In the genomic region with DNA sequence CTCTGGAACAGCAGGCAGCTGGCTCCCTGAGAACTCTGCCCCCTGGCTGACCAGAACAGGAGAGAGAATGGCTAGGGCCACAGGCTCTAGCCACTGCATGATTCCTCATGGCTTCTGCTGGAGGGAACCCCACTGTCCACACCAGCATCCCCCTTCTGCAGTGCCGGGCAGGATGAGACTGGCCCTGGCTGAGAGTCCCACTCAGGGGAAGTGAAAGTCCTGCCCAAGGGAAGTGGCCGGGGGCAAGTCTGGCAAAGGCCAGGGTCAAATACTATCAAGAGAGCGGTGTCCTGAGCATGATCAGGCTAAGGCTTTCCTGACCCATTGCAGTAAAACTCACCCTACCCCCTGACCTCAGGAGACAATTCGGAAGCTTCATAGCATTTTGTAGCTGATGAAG, we compare ENCODE assay signal across 21 mouse cellular contexts. TPM values are rescaled to one million over a fixed set of nuclear protein-coding genes. Genes with fewer than 3 reads are reported as not detected.
DNase-seq lines count a peak whose midpoint lies in the region; ATAC-seq and TF ChIP-seq lines count a peak whose summit lies in the region.
"Had no signal": no experiment of that assay in that cellular context is flagged by ENCODE, and none has a peak within 500 bp of the region (broad histone marks: within the 10 kb centered on the region; RNA-seq: fewer than 3 reads in every experiment).

No protein-coding gene starts in this region.

- no peak for ATAC-seq in intestine, postnatal 0 days
- no peak for ATAC-seq in intestine, embryonic 16.5 days
- no peak for ATAC-seq in erythroid progenitor cell, adult 5-6 weeks (replicated peaks; ENCODE audit: low FRiP score, poor library complexity, severe bottlenecking)
- ATAC-seq: activated CD4-positive, CD25-positive, alpha-beta regulatory T cell, adult 4 months; forebrain, embryonic 13.5 days had no signal

- peaks cover 22% of the 10 kb centered on the region for H3K4me1 ChIP-seq in intestine, postnatal 0 days (replicated peaks; ENCODE audit: control insufficient read depth, insufficient read depth, low read length)
- peaks cover 44% of the 10 kb centered on the region for H3K4me1 ChIP-seq in intestine, embryonic 16.5 days (ENCODE audit: control insufficient read depth, insufficient read depth, low read length)
- H3K4me1 ChIP-seq in limb, embryonic 10.5 days = peaks cover 63% of the 10 kb centered on the region

- H3K4me2 ChIP-seq in intestine, postnatal 0 days (replicated peaks; ENCODE audit: low read depth) = no peak overlapping the region
- no peak overlapping the region for H3K4me2 ChIP-seq in intestine, embryonic 16.5 days (ENCODE audit: low read depth, low read length)
- H3K4me2 ChIP-seq: forebrain, embryonic 13.5 days; neural tube, embryonic 13.5 days had no signal

- H3K36me3 ChIP-seq in intestine, postnatal 0 days (ENCODE audit: control insufficient read depth, insufficient read depth) = no peaks in the 10 kb centered on the region
- no peaks in the 10 kb centered on the region for H3K36me3 ChIP-seq in intestine, embryonic 16.5 days (ENCODE audit: control insufficient read depth, insufficient read depth, low read length)
- no peaks in the 10 kb centered on the region; the same call in 1 of the 2 replicates for H3K36me3 ChIP-seq in limb, embryonic 10.5 days
- H3K36me3 ChIP-seq: neural tube, embryonic 13.5 days had no signal

- no peak overlapping the region for H3K4me3 ChIP-seq in intestine, postnatal 0 days (ENCODE audit: low read depth, low read length)
- no peak overlapping the region for H3K4me3 ChIP-seq in intestine, embryonic 16.5 days (ENCODE audit: low read length)
- H3K4me3 ChIP-seq in limb, embryonic 10.5 days = no peak overlapping the region
- H3K4me3 ChIP-seq: embryonic facial prominence, embryonic 10.5 days; forebrain, embryonic 13.5 days; neural tube, embryonic 13.5 days had no signal

- no peaks in the 10 kb centered on the region for H3K9me3 ChIP-seq in intestine, postnatal 0 days (ENCODE audit: control insufficient read depth)
- H3K9me3 ChIP-seq in intestine, embryonic 16.5 days (ENCODE audit: control insufficient read depth, low read length) = no peaks in the 10 kb centered on the region
- no peaks in the 10 kb centered on the region for H3K9me3 ChIP-seq in limb, embryonic 10.5 days (replicated peaks)
- H3K9me3 ChIP-seq: embryonic facial prominence, embryonic 10.5 days; forebrain, embryonic 13.5 days; neural tube, embryonic 13.5 days had no signal

- 0 out of 2 replicates have a peak, but pooled peaks have one; percentile 10 for TF ChIP-seq CTCF in intestine, postnatal 0 days (IDR thresholded peaks at IDR 0.05; ENCODE audit: low read depth)

- H3K27ac ChIP-seq in intestine, postnatal 0 days (ENCODE audit: low read depth, low read length) = no peak overlapping the region
- no peak overlapping the region for H3K27ac ChIP-seq in intestine, embryonic 16.5 days (ENCODE audit: low read length)
- peak overlapping the region; percentile 31; the same call in 1 of the 2 replicates for H3K27ac ChIP-seq in limb, embryonic 10.5 days
- H3K27ac ChIP-seq: embryonic facial prominence, embryonic 10.5 days; forebrain, embryonic 13.5 days; neural tube, embryonic 13.5 days had no signal

- H3K27me3 ChIP-seq in intestine, postnatal 0 days (replicated peaks; ENCODE audit: control insufficient read depth, insufficient read depth, low read length) = no peaks in the 10 kb centered on the region
- H3K27me3 ChIP-seq in intestine, embryonic 16.5 days (replicated peaks; ENCODE audit: control insufficient read depth, insufficient read depth, low read length) = no peaks in the 10 kb centered on the region
- no peaks in the 10 kb centered on the region for H3K27me3 ChIP-seq in limb, embryonic 10.5 days (ENCODE audit: low read depth, poor library complexity, severe bottlenecking)
- H3K27me3 ChIP-seq: forebrain, embryonic 13.5 days; neural tube, embryonic 13.5 days had no signal

- peak; percentile 43 for DNase-seq in lung, postnatal 36 days
- no peak for DNase-seq in lung, postnatal 14 days
- peak; percentile 37 for DNase-seq in brain, adult 2 months (ENCODE audit: low read depth, low spot score)
- DNase-seq in limb, embryonic 10.5 days (ENCODE audit: low spot score) = no peak
- no peak for DNase-seq in ovary, postnatal 10 days (ENCODE audit: low spot score)
- DNase-seq: cerebellum, adult 2 months; cerebellum, postnatal 36 days; gastrocnemius, postnatal 25 days; kidney, adult 8-10 months; kidney, postnatal 36 days; right cerebral cortex, postnatal 25 days had no signal

- WGBS in intestine, postnatal 0 days = 84% methylated on average over 4 of the region's 4 CpGs
- WGBS in intestine, embryonic 16.5 days = 76% methylated on average over 4 of the region's 4 CpGs
- WGBS in limb, embryonic 10.5 days = 77% methylated on average over 4 of the region's 4 CpGs

- no peak overlapping the region for H3K9ac ChIP-seq in intestine, postnatal 0 days (ENCODE audit: low read depth, low read length)
- no peak overlapping the region for H3K9ac ChIP-seq in intestine, embryonic 16.5 days (ENCODE audit: low read depth, low read length)
- H3K9ac ChIP-seq: forebrain, embryonic 13.5 days; neural tube, embryonic 13.5 days had no signal

RNA-seq across cellular contexts. Expression of gene Chd9, which starts 44.9 kb away (rescaled TPM):
- polyA plus RNA-seq in intestine, postnatal 0 days (2015; fragmentation: Nextera tagmentation; extraction: Ambion mirVana) = 234 and 236 TPM in 2 replicates
- 283 and 397 TPM in 2 replicates for polyA plus RNA-seq in intestine, embryonic 16.5 days (2015; fragmentation: Nextera tagmentation; extraction: Ambion mirVana)
- 35.8 and 45.5 TPM in 2 replicates for polyA plus RNA-seq in limb, embryonic 10.5 days (2016; fragmentation: Nextera tagmentation; extraction: Ambion mirVana)
- total RNA-seq in erythroid progenitor cell, adult 5-6 weeks (2015; ENCODE audit: low replicate concordance) = 27.2 and 35.3 TPM in 2 replicates
- 23.0 and 23.6 TPM in 2 replicates for total RNA-seq in erythroid progenitor cell, adult 5-6 weeks (2017; ENCODE audit: low replicate concordance)

RNA-seq across cellular contexts. Expression of gene Gm19935, which starts 55.9 kb away (rescaled TPM):
- 0.16 TPM in 1 of 2 replicates, not detected in the other for polyA plus RNA-seq in intestine, postnatal 0 days (2015; fragmentation: Nextera tagmentation; extraction: Ambion mirVana)
- polyA plus RNA-seq in intestine, embryonic 16.5 days (2015; fragmentation: Nextera tagmentation; extraction: Ambion mirVana) = 0.18 TPM in 1 of 2 replicates, not detected in the other
- not detected in 2 replicates for polyA plus RNA-seq in limb, embryonic 10.5 days (2016; fragmentation: Nextera tagmentation; extraction: Ambion mirVana)
- total RNA-seq in erythroid progenitor cell, adult 5-6 weeks (2015; ENCODE audit: low replicate concordance) = not detected in 2 replicates
- not detected in 2 replicates for total RNA-seq in erythroid progenitor cell, adult 5-6 weeks (2017; ENCODE audit: low replicate concordance)
- total RNA-seq: adrenal gland, postnatal 4 days; gastrocnemius, postnatal 25 days; megakaryocyte-erythroid progenitor cell, adult 5-6 weeks had no signal
- polyA plus RNA-seq: activated CD4-positive, CD25-positive, alpha-beta regulatory T cell, adult 4 months; embryonic facial prominence, embryonic 10.5 days; forebrain, embryonic 13.5 days; limb, embryonic 14.5 days had no signal

Comparison
In these comparisons a context has a peak if more than half of its experiments do, and no peak if none do; other contexts are left out.
1. DNase-seq: peak in lung, postnatal 36 days (single experiment) and brain, adult 2 months (single experiment); none in lung, postnatal 14 days (single experiment), limb, embryonic 10.5 days (single experiment) and ovary, postnatal 10 days (single experiment).